Mouse (Mus musculus) hematopoietic multipotent progenitor cell, adult 10-12 weeks (in vitro differentiated cells): ENCODE measurements around the gene Gm21958. TPM values are rescaled to one million over a fixed set of nuclear protein-coding genes. Genes with fewer than 3 reads are reported as not detected.

Source experiments
- polyA plus RNA-seq: library from polyadenylated mRNA; stranded (reverse); fragments of >175 nt; gene quantifications from 2 replicates; pipeline ENCODE4 v1.2.3, GENCODE M21; 2012; ENCODE audit warnings: low replicate concordance

Gm21958 gene
- polyA plus RNA-seq, result not detected in 2 replicates

GRCm38 (mm10) chr3:54714253-54714652 lies at the start of gene Gm21958:
Gene Gm21958 (minus strand): TSS chr3:54714353.

GRCm38 (mm10) chr3:54755145-54756041 lies 41.2 kb upstream of the Gm21958 start, which contains the start of gene Smad9:
Gene Smad9 (plus strand): TSS chr3:54755582.

DNA sequence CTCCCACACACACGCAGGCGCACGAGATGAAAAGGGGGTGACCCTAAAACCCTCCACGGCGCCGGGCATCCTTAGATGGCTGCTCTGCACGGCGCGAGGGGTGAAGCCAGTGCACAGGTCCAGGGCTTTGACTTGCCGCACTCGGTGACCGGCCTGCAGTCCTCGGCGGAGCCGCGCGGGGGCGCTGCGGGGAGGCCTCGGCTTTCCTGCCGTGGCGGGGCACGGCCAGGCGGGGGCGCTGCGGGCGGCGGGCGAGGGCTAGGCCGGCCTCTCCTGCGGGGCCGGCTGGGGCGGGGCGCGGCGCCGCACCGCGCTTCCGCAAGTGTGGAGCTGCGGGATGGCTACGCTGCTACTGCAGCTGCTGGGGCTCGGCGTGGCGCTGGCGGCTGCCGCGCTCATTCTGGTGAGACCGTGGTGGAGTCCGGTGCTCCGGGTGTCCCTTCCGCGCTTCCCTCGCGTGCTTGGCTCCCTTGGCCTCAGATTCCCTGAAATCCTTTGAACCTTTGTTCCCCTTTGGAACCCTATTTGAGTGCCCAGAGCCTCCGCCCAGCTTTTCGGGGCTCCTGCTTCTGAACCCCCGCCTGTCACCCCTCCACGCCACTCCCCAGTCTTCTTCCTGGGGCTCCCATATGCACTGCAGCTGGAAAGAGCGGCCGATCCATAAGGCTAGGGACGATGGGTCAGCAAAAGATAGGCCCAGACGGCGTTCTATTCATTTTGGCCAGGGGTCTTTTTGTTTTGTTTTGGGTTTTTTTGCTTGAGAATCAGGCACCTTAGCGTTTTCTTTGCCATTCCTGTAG lies 21.3 kb upstream of the Gm21958 start, which contains the start of the genes Exosc8 and Alg5:
Exosc8 (minus strand) TSS at position 147 of the 800 bp plus-strand sequence.
Alg5 (plus strand) TSS at position 293 of the 800 bp plus-strand sequence.

DNA sequence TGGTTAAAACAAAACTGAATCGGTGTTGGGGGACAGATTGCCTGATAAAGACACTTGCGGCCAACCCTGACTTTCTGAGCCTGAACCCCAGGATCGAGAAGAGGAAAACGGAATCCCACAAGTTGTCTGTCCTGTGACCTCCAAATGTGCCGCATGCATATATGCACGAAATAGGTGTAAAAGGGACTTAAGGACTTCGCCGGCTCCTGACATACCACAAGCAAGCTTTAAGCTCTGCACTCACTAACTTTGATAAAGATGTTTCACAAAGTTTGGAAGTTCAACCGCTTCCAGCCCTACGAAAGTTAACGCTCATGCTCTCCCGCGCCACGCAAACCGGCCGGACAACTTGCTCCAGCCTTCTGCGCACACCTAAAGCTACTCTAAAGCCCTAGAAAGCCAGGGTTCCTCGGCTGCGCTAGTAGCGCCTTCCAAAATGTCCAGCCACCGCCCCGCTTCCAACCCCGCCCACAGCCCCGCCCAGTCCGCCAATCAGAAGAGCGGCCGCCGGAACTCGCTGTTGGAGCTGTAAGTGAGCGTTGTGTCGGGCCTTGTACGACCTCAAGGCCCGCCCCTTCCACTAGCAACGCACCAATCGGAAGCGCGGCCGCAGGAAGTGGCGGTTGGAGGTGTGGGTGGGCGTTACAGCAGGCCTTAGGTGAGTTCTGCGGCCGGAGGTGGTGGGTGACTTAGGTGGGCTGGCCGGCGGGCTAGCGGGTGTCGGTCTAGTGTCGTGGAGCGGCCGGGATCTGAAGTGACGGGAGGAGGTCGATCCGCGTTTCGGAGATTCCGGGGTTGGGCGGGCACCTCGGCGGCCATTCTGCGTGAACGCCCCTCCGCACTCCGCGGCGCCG lies 21.7 kb downstream of the Gm21958 start, which contains the start of gene Supt20:
Supt20 (plus strand) TSS at position 606 of the 854 bp plus-strand sequence.

Other genes with a start within 250 kb of the Gm21958 start
- 5.4 and 17.9 TPM in 2 replicates for gene Supt20, start 21.5 kb downstream of the Gm21958 start, polyA plus RNA-seq
- gene Exosc8, start 21.0 kb upstream of the Gm21958 start, polyA plus RNA-seq, result 6.2 and 28.7 TPM in 2 replicates
- gene Alg5, start 21.2 kb upstream of the Gm21958 start, polyA plus RNA-seq, result 0.67 and 4.6 TPM in 2 replicates
- not detected in 2 replicates for gene Smad9, start 41.2 kb upstream of the Gm21958 start, polyA plus RNA-seq
- gene Rfxap, start 93.4 kb upstream of the Gm21958 start, polyA plus RNA-seq, result 45.6 and 88.4 TPM in 2 replicates
- gene Sertm1, start 201.5 kb upstream of the Gm21958 start, polyA plus RNA-seq, result not detected in 2 replicates